Mouse (Mus musculus) liver, embryonic 14.5 days (tissue): Measurements from ENCODE around the gene Susd4. TPM values are rescaled to one million over a fixed set of nuclear protein-coding genes. Genes with fewer than 3 reads are reported as not detected.

Source experiments
- ATAC-seq: fragments of 200-750 bp; cut with Nextera tagmentation; 2 replicates; pipeline ENCODE4 v1.8.0; 2017; ENCODE audit warnings: moderate number of reproducible peaks, mild to moderate bottlenecking, moderate library complexity; ENCODE audit not compliant: insufficient read depth
- DNase-seq, 3 experiments: peaks; one replicate each; pipeline ENCODE4 v3.0.0-alpha.2; 2012 to 2013; ENCODE audit warnings: low read depth in 3 of 3, low spot score in 3 of 3
- H3K27ac ChIP-seq: fragments of 300-500 bp; sonication (generic); 2 replicates; pipeline ENCODE4 v1.5.1; 2014; ENCODE audit warnings: moderate library complexity, mild to moderate bottlenecking, control low read depth, inconsistent platforms
- H3K27me3 ChIP-seq: fragments of 300-500 bp; sonication (generic); 2 replicates; pipeline ENCODE4 v1.6.1; 2014; ENCODE audit warnings: mild to moderate bottlenecking, low read length, moderate library complexity; ENCODE audit not compliant: control insufficient read depth, insufficient read depth
- H3K36me3 ChIP-seq: fragments of 300-500 bp; sonication (generic); replicated peaks from 2 replicates; pipeline ENCODE4 v1.6.1; 2014; ENCODE audit warnings: low read depth; ENCODE audit not compliant: control insufficient read depth, insufficient read depth
- H3K4me1 ChIP-seq, 2 experiments: fragments of 200-500 bp in 1 of 2; fragments of 300-500 bp in 1 of 2; sonication (generic) in 1 of 2; replicated peaks; 2 replicates each; pipeline ENCODE4 v1.6.1; 2012 to 2014; ENCODE audit warnings: antibody characterized with exemption in 1 of 2, inconsistent platforms in 1 of 2, low read length in 1 of 2; ENCODE audit not compliant: control insufficient read depth in 2 of 2, insufficient read depth in 2 of 2
- H3K4me2 ChIP-seq: fragments of 300-500 bp; sonication (generic); 2 replicates; pipeline ENCODE4 v1.6.1; 2014; ENCODE audit warnings: low read depth, mild to moderate bottlenecking, control low read depth, moderate library complexity
- H3K4me3 ChIP-seq, 2 experiments: fragments of 200-500 bp in 1 of 2; fragments of 300-500 bp in 1 of 2; sonication (generic) in 1 of 2; 2 replicates each; pipeline ENCODE4 v1.5.1; 2012 to 2014; ENCODE audit warnings: low read depth in 2 of 2, low read length in 2 of 2, mild to moderate bottlenecking in 2 of 2, control low read depth in 1 of 2, inconsistent platforms in 1 of 2, moderate library complexity in 1 of 2; ENCODE audit not compliant: insufficient read depth in 1 of 2
- H3K9ac ChIP-seq: fragments of 300-500 bp; sonication (generic); replicated peaks from 2 replicates; pipeline ENCODE4 v1.6.1; 2014; ENCODE audit warnings: mild to moderate bottlenecking, control low read depth, moderate library complexity
- H3K9me3 ChIP-seq: fragments of 300-500 bp; sonication (generic); 2 replicates; pipeline ENCODE4 v1.6.1; 2016; ENCODE audit warnings: low read length, mixed read lengths; ENCODE audit not compliant: control insufficient read depth
- CTCF ChIP-seq: IDR thresholded peaks from 2 replicates; pipeline ENCODE4 v1.5.1; 2016; ENCODE audit warnings: antibody characterized with exemption, low read depth, control low read depth
- EP300 ChIP-seq: IDR thresholded peaks from 2 replicates; pipeline ENCODE4 v1.6.1; 2016; ENCODE audit warnings: antibody characterized with exemption, low read depth
- WGBS: fragments of 180-500 bp; shearing (Covaris S2); extraction: QIAGEN DNeasy Blood & Tissue Kit; methylation state at CpG from one replicate; pipeline ENCODE4 v1.1.7; 2014; ENCODE audit not compliant: insufficient replicate concordance; 5-methylcytosine and 5-hydroxymethylcytosine counted together
- polyA plus RNA-seq, 2 experiments: library from polyadenylated mRNA; depleted of rRNA in 1 of 2; stranded (reverse) in 1 of 2; unstranded in 1 of 2; fragments of >200 nt; fragmentation: Nextera tagmentation in 1 of 2; extraction: Ambion mirVana in 1 of 2; gene quantifications; 2 replicates each; pipeline versions ENCODE4 v1.2.1 to v1.2.3; 2012 to 2014

Gene Susd4
- polyA plus RNA-seq, 2 experiments = 0.60 to 0.74 TPM

DNA sequence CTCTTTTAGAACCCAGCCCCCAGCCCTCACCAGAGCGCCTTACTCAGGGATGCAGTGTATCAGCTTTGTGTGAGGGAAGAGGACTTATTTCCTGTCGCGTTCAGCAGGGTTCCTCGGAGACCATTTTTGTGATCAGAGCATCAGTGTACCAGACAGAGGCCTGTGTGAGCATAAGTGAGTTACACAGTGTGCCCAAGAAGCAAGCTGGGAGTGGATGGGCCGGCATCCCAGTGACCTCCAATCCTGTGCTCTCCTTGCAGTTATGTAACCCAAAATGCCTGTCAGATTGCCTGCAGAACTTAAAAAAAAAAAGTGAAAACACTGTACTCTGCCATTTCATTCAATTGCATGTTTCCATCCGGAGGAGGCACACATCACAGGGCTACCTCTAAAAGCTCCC lies 76.4 kb downstream of the Susd4 start:
- H3K36me3 ChIP-seq = no peaks in the 10 kb centered on the region
- H3K4me1 ChIP-seq = no peaks in the 10 kb centered on the region
- TF ChIP-seq CTCF (no peak), EP300 (no peak)
- ATAC-seq (no peak), DNase-seq (no peak)
- H3K9ac ChIP-seq = no peak overlapping the region
- H3K27ac ChIP-seq = no peak overlapping the region
- H3K9me3 ChIP-seq = no peaks in the 10 kb centered on the region
- H3K4me2 ChIP-seq = no peak overlapping the region
- H3K4me3 ChIP-seq = no peak overlapping the region
- 34% methylated on average over 6 of the region's 6 CpGs for WGBS
- no peaks in the 10 kb centered on the region for H3K27me3 ChIP-seq

GRCm38 (mm10) chr1:182840606-182841005 lies 76.9 kb downstream of the Susd4 start:
- Histone ChIP-seq H3K36me3 (no peaks in the 10 kb centered on the region), H3K4me2 (no peak overlapping the region), H3K27ac (no peak overlapping the region), H3K9me3 (no peaks in the 10 kb centered on the region), H3K4me1 (no peaks in the 10 kb centered on the region), H3K9ac (no peak overlapping the region), H3K27me3 (no peaks in the 10 kb centered on the region), H3K4me3 (no peak overlapping the region)
- ATAC-seq (no peak), DNase-seq (no peak)
- TF ChIP-seq EP300 = no peak
- 69% methylated on average over 6 of the region's 6 CpGs for WGBS

GRCm38 (mm10) chr1:182849556-182849955 lies 85.9 kb downstream of the Susd4 start:
- Histone ChIP-seq H3K4me1 (no peaks in the 10 kb centered on the region), H3K9ac (no peak overlapping the region), H3K27me3 (no peaks in the 10 kb centered on the region), H3K4me2 (no peak overlapping the region), H3K36me3 (no peaks in the 10 kb centered on the region), H3K27ac (no peak overlapping the region), H3K4me3 (no peak overlapping the region), H3K9me3 (no peaks in the 10 kb centered on the region)
- ATAC-seq (no peak), DNase-seq (no peak)
- 49% methylated on average over 12 of the region's 12 CpGs for WGBS
- TF ChIP-seq CTCF = no peak
- no peak for TF ChIP-seq EP300

DNA sequence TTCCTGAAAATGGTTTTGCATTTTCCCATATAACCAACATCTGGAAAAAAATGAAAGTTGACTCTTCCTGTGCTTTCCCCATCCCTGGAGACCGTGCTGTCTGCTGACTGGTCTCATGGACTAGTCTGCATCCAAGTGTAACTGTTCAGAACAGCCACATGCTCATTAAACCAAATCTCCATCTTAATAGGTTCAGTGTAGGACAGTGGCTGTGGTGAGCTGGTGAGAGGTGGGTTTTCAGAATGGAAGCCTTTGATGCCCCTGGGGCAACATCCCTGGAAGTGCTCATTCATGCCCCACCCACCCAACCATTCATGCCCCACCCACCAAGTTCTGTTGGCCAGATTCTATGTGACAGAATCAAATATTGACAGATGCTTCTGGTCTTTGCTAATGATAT lies 86.4 kb downstream of the Susd4 start:
- no peak for TF ChIP-seq EP300
- no peak for TF ChIP-seq CTCF
- WGBS = 61% methylated on average over 1 of the region's 1 CpGs
- Histone ChIP-seq H3K27me3 (no peaks in the 10 kb centered on the region), H3K9me3 (no peaks in the 10 kb centered on the region), H3K4me2 (no peak overlapping the region), H3K27ac (no peak overlapping the region), H3K4me3 (no peak overlapping the region), H3K4me1 (no peaks in the 10 kb centered on the region), H3K36me3 (no peaks in the 10 kb centered on the region), H3K9ac (no peak overlapping the region)
- DNase-seq = no peak
- no peak for ATAC-seq

DNA sequence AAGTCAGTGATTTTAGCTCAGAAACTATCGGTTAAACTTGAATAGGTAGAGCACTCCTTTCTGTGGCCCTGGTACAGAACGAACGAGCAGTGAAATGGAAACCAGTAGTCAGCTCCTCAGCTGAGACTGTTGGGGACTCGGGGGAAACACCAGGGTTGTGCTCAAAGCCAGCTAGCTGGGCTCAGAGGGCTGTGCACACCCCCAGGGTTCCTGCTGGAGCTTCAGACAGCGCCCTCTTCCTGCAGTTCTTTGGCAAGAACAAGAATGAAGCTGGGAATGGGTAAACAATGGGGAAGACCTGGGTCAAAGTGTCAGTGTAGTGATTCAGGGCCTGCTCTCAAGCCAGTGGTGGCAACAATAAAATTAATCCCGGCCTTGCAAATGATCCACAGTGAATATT lies 88.5 kb downstream of the Susd4 start:
- Histone ChIP-seq H3K9ac (no peak overlapping the region), H3K4me2 (no peak overlapping the region), H3K36me3 (no peaks in the 10 kb centered on the region), H3K4me3 (no peak overlapping the region), H3K27me3 (no peaks in the 10 kb centered on the region), H3K4me1 (no peaks in the 10 kb centered on the region), H3K27ac (no peak overlapping the region), H3K9me3 (no peaks in the 10 kb centered on the region)
- 45% methylated on average over 6 of the region's 6 CpGs for WGBS
- ATAC-seq (no peak), DNase-seq (no peak)
- no peak for TF ChIP-seq EP300
- no peak for TF ChIP-seq CTCF
